Mouse (Mus musculus): ENCODE results near the gene Tmc8. TPM values are rescaled to one million over a fixed set of nuclear protein-coding genes. Genes with fewer than 3 reads are reported as not detected.

Gene Tmc8
- polyA plus RNA-seq (2017; shearing (Covaris generic)) = 144 TPM

GRCm38 (mm10) chr11:117781993-117782704 lies at the start of gene Tmc8, which contains the start of gene Tmc6:
TSS of gene Tmc8 (plus strand) at chr11:117782076.
TSS of gene Tmc6 (minus strand) at chr11:117782198.

GRCm38 (mm10) chr11:117797511-117798159 lies 15.8 kb downstream of the Tmc8 start, which contains the start of gene 6030468B19Rik:
TSS of gene 6030468B19Rik (plus strand) at chr11:117797660.

GRCm38 (mm10) chr11:117809407-117810311 lies 27.8 kb downstream of the Tmc8 start, which contains the start of the genes Gm20708 and Syngr2:
TSS of gene Gm20708 (plus strand) at chr11:117809668.
TSS of gene Syngr2 (plus strand) at chr11:117809668.

GRCm38 (mm10) chr11:117825333-117826101 lies 43.6 kb downstream of the Tmc8 start, which contains the start of the genes Afmid and Tk1:
TSS of gene Afmid (plus strand) at chr11:117825924.
TSS of gene Tk1 (minus strand) at chr11:117826092.

Other genes starting within 250 kb of the Tmc8 start
- gene Tnrc6c, start 127.8 kb upstream of the Tmc8 start, polyA plus RNA-seq (2017; shearing (Covaris generic)) = 8.4 TPM
- 164 TPM for gene Tmc6, start 122 bp downstream of the Tmc8 start, polyA plus RNA-seq (2017; shearing (Covaris generic))
- gene 6030468B19Rik, start 15.6 kb downstream of the Tmc8 start, polyA plus RNA-seq (2017; shearing (Covaris generic)) = not detected
- 4.7 TPM for gene Gm20708, start 27.6 kb downstream of the Tmc8 start, polyA plus RNA-seq (2017; shearing (Covaris generic))
- 194 TPM for gene Syngr2, start 27.6 kb downstream of the Tmc8 start, polyA plus RNA-seq (2017; shearing (Covaris generic))
- 25.4 TPM for gene Afmid, start 43.8 kb downstream of the Tmc8 start, polyA plus RNA-seq (2017; shearing (Covaris generic))
- gene Tk1, start 44.0 kb downstream of the Tmc8 start, polyA plus RNA-seq (2017; shearing (Covaris generic)) = 37.5 TPM
- 26.0 TPM for gene Birc5, start 67.2 kb downstream of the Tmc8 start, polyA plus RNA-seq (2017; shearing (Covaris generic))
- not detected for gene Tmem235, start 78.7 kb downstream of the Tmc8 start, polyA plus RNA-seq (2017; shearing (Covaris generic))
- gene Tha1, start 91.4 kb downstream of the Tmc8 start, polyA plus RNA-seq (2017; shearing (Covaris generic)) = 20.2 TPM
- 60.7 TPM for gene Socs3, start 188.0 kb downstream of the Tmc8 start, polyA plus RNA-seq (2017; shearing (Covaris generic))
- gene Pgs1, start 204.2 kb downstream of the Tmc8 start, polyA plus RNA-seq (2017; shearing (Covaris generic)) = 36.6 TPM

Measured in activated CD4-positive, CD25-positive, alpha-beta regulatory T cell, adult 9 weeks (primary cell).